Mouse (Mus musculus) embryonic fibroblast, embryonic 13.5 days (primary cell): ENCODE data around the gene Olfr1318. TPM values are rescaled to one million over a fixed set of nuclear protein-coding genes. Genes with fewer than 3 reads are reported as not detected.

ENCODE experiments used
- H3K27ac ChIP-seq: 2 replicates; pipeline ENCODE4 v1.5.1; 2012; ENCODE audit warnings: low read length, control low read depth, inconsistent platforms; ENCODE audit not compliant: insufficient read depth
- H3K4me1 ChIP-seq: 2 replicates; pipeline ENCODE4 v1.6.1; 2011; ENCODE audit warnings: low read length; ENCODE audit not compliant: control insufficient read depth, insufficient read depth
- H3K4me3 ChIP-seq: 2 replicates; pipeline ENCODE4 v1.5.1; 2011; ENCODE audit warnings: mild to moderate bottlenecking, control low read depth, low read length; ENCODE audit not compliant: insufficient read depth
- CTCF ChIP-seq: IDR thresholded peaks from 2 replicates; pipeline ENCODE4 v1.5.1; 2011; ENCODE audit warnings: mild to moderate bottlenecking, control low read depth, low read length, moderate library complexity, borderline replicate concordance; ENCODE audit not compliant: insufficient read depth
- POLR2A ChIP-seq: IDR thresholded peaks from 2 replicates; pipeline ENCODE4 v1.6.1; 2011; ENCODE audit warnings: low read depth, mild to moderate bottlenecking, control low read depth, low read length, moderate library complexity
- polyA plus RNA-seq: library from polyadenylated mRNA; stranded (reverse); fragments of >200 nt; gene quantifications from 2 replicates; pipeline ENCODE4 v1.2.4, GENCODE M21; 2011; ENCODE audit warnings: low read depth; ENCODE audit not compliant: missing spikeins, insufficient read length

Olfr1318 gene
- polyA plus RNA-seq = not detected in 2 replicates

DNA sequence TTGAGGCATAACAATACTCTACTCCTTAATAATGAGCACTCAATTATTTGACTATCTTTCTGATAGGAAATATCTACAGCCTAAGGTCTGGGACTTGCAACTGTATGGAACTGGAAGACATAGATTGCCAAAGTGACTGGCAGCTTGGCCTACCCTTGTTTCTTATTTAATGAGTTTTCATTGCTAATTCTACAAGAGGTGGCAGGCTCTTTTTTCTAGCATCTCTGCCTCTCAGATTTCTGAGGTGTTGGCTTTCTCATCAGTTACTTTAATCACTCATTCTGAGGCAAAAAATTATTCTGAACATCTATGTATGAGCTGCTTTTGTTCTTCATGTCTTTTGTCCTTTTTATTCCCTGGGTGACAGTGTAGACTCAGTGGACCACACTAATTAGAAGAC, at the start of gene Olfr1318:
Gene Olfr1318, plus strand, starts transcription at position 301 of the 400 bp plus-strand sequence.
- no peak within 1 kb of the TSS for H3K27ac ChIP-seq
- H3K4me3 ChIP-seq = no peak within 1 kb of the TSS
- TF ChIP-seq CTCF (no peak), POLR2A (no peak)
- no peaks in the 10 kb centered on the region for H3K4me1 ChIP-seq

- no peak for TF ChIP-seq CTCF
- no peak for TF ChIP-seq POLR2A
- H3K4me3 ChIP-seq = no peak within 1 kb of the TSS
- no peak within 1 kb of the TSS for H3K27ac ChIP-seq
- no peaks in the 10 kb centered on the region for H3K4me1 ChIP-seq
These were observed 38.7 kb upstream of the Olfr1318 start, which contains the start of gene Olfr1315-ps1 for GRCm38 (mm10) chr2:112115340-112115739. TSS of gene Olfr1315-ps1 (minus strand) at chr2:112115440.

GRCm38 (mm10) chr2:112134877-112135276, 19.1 kb upstream of the Olfr1318 start, which contains the start of gene Olfr1316:
TSS of gene Olfr1316 (minus strand) at chr2:112134977.
- H3K27ac ChIP-seq = no peak within 1 kb of the TSS
- TF ChIP-seq POLR2A (no peak), CTCF (no peak)
- H3K4me1 ChIP-seq = no peaks in the 10 kb centered on the region
- H3K4me3 ChIP-seq = no peak within 1 kb of the TSS

DNA sequence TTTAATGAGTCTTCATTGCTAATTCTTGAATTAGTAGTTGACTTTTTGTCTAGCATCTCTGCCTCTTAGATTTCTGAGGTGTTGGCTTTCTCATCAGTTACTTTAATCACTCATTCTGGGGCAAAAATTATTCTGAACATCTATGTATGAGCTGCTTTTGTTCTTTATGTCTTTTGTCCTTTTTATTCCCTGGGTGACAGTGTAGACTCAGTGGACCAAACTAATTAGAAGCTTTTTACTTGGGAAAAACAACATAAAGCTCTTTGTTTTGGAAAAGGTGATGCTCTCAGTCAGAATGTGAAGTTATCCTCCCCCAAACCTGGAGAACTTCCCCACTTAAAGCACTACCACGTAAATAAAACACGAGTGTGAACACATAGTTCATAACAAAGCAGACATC, 14.0 kb upstream of the Olfr1318 start, which contains the start of gene Olfr1317:
Gene Olfr1317, plus strand, starts transcription at position 301 of the 400 bp plus-strand sequence.
- TF ChIP-seq POLR2A = no peak
- no peak for TF ChIP-seq CTCF
- H3K4me3 ChIP-seq = no peak within 1 kb of the TSS
- no peak within 1 kb of the TSS for H3K27ac ChIP-seq
- H3K4me1 ChIP-seq = no peaks in the 10 kb centered on the region

GRCm38 (mm10) chr2:112196859-112197258, 42.9 kb downstream of the Olfr1318 start:
- no peaks in the 10 kb centered on the region for H3K4me1 ChIP-seq
- no peak overlapping the region for H3K27ac ChIP-seq
- H3K4me3 ChIP-seq = no peak overlapping the region
- TF ChIP-seq POLR2A (no peak), CTCF (peak; percentile 60; the same call in 1 of the 2 replicates)

GRCm38 (mm10) chr2:112203056-112203455, 49.1 kb downstream of the Olfr1318 start:
- no peaks in the 10 kb centered on the region for H3K4me1 ChIP-seq
- peak overlapping the region; percentile 99 for H3K27ac ChIP-seq
- H3K4me3 ChIP-seq = peak overlapping the region; percentile 94
- TF ChIP-seq CTCF = no peak
- TF ChIP-seq POLR2A = no peak

Other genes starting within 250 kb of the Olfr1318 start
- not detected in 2 replicates for gene Olfr1306, start 237.9 kb upstream of the Olfr1318 start, polyA plus RNA-seq
- 0.03 TPM in 1 of 2 replicates, not detected in the other for gene Olfr1307, start 204.8 kb upstream of the Olfr1318 start, polyA plus RNA-seq
- not detected in 2 replicates for gene Olfr1308, start 189.3 kb upstream of the Olfr1318 start, polyA plus RNA-seq
- 0.12 and 0.56 TPM in 2 replicates for gene Olfr1309, start 163.9 kb upstream of the Olfr1318 start, polyA plus RNA-seq
- 0.48 and 0.51 TPM in 2 replicates for gene Olfr1310, start 141.5 kb upstream of the Olfr1318 start, polyA plus RNA-seq
- gene Olfr1311, start 129.8 kb upstream of the Olfr1318 start, polyA plus RNA-seq = not detected in 2 replicates
- 0.15 and 0.39 TPM in 2 replicates for gene Olfr1312, start 104.0 kb upstream of the Olfr1318 start, polyA plus RNA-seq
- gene Olfr1313, start 76.4 kb upstream of the Olfr1318 start, polyA plus RNA-seq = 0.37 and 0.39 TPM in 2 replicates
- gene Olfr1314, start 57.4 kb upstream of the Olfr1318 start, polyA plus RNA-seq = 1.6 and 2.3 TPM in 2 replicates
- gene Olfr1315-ps1, start 38.8 kb upstream of the Olfr1318 start, polyA plus RNA-seq = 1.2 and 1.8 TPM in 2 replicates
- 1.3 and 1.9 TPM in 2 replicates for gene Olfr1316, start 19.2 kb upstream of the Olfr1318 start, polyA plus RNA-seq
- gene Olfr1317, start 13.9 kb upstream of the Olfr1318 start, polyA plus RNA-seq = not detected in 2 replicates
- gene Lpcat4, start 85.3 kb downstream of the Olfr1318 start, polyA plus RNA-seq = 21.6 and 25.3 TPM in 2 replicates
- not detected in 2 replicates for gene Nutm1, start 105.1 kb downstream of the Olfr1318 start, polyA plus RNA-seq
- gene Nop10, start 107.7 kb downstream of the Olfr1318 start, polyA plus RNA-seq = 70.7 and 79.5 TPM in 2 replicates
- 27.9 and 29.2 TPM in 2 replicates for gene Slc12a6, start 111.6 kb downstream of the Olfr1318 start, polyA plus RNA-seq
- gene Gm21985, start 112.1 kb downstream of the Olfr1318 start, polyA plus RNA-seq = not detected in 2 replicates
- gene Emc4, start 213.8 kb downstream of the Olfr1318 start, polyA plus RNA-seq = 65.8 and 71.9 TPM in 2 replicates
- 24.9 and 26.1 TPM in 2 replicates for gene Katnbl1, start 225.0 kb downstream of the Olfr1318 start, polyA plus RNA-seq